Mouse (Mus musculus) embryonic facial prominence, embryonic 13.5 days (tissue): ENCODE measurements around the gene Carm1. TPM values are rescaled to one million over a fixed set of nuclear protein-coding genes. Genes with fewer than 3 reads are reported as not detected.

ENCODE experiments used
- ATAC-seq: fragments of 200-750 bp; cut with Nextera tagmentation; 2 replicates; pipeline ENCODE4 v1.8.0; 2017; ENCODE audit warnings: low read depth; ENCODE audit not compliant: insufficient number of reproducible peaks, insufficient read depth, low FRiP score, low TSS enrichment
- H3K27ac ChIP-seq: fragments of 300-500 bp; sonication (generic); 2 replicates; pipeline ENCODE4 v1.5.1; 2015; ENCODE audit warnings: moderate library complexity, mild to moderate bottlenecking, inconsistent platforms
- H3K27me3 ChIP-seq: fragments of 300-500 bp; sonication (generic); 2 replicates; pipeline ENCODE4 v1.6.1; 2015; ENCODE audit warnings: mild to moderate bottlenecking, inconsistent platforms
- H3K36me3 ChIP-seq: fragments of 300-500 bp; sonication (generic); 2 replicates; pipeline ENCODE4 v1.6.1; 2015; ENCODE audit warnings: mild to moderate bottlenecking, inconsistent platforms
- H3K4me1 ChIP-seq: fragments of 300-500 bp; sonication (generic); 2 replicates; pipeline ENCODE4 v1.6.1; 2015; ENCODE audit warnings: inconsistent platforms
- H3K4me2 ChIP-seq: fragments of 300-500 bp; sonication (generic); 2 replicates; pipeline ENCODE4 v1.6.1; 2015; ENCODE audit warnings: moderate library complexity, mild to moderate bottlenecking, inconsistent platforms
- H3K4me3 ChIP-seq: fragments of 300-500 bp; sonication (generic); 2 replicates; pipeline ENCODE4 v1.5.1; 2015; ENCODE audit warnings: mild to moderate bottlenecking, inconsistent platforms
- H3K9ac ChIP-seq: fragments of 300-500 bp; sonication (generic); 2 replicates; pipeline ENCODE4 v1.6.1; 2015; ENCODE audit warnings: mild to moderate bottlenecking, inconsistent platforms
- H3K9me3 ChIP-seq: fragments of 300-500 bp; sonication (generic); 2 replicates; pipeline ENCODE4 v1.6.1; 2016; ENCODE audit warnings: inconsistent platforms
- WGBS: fragments of 180-500 bp; shearing (Covaris S2); methylation state at CpG from one replicate; pipeline ENCODE4 v1.1.7; 2015; ENCODE audit warnings: mixed read lengths; 5-methylcytosine and 5-hydroxymethylcytosine counted together
- polyA plus RNA-seq: library from polyadenylated mRNA; unstranded; fragments of >200 nt; fragmentation: Nextera tagmentation; extraction: Ambion mirVana; gene quantifications from 2 replicates; pipeline ENCODE4 v1.2.1, GENCODE M21; 2015

Gene Carm1
- polyA plus RNA-seq, 1 experiment from 2014 or later = 46.2 TPM

- WGBS = 84% methylated on average over 2 of the region's 2 CpGs
- H3K4me1 ChIP-seq = no peaks in the 10 kb centered on the region
- no peaks in the 10 kb centered on the region for H3K27me3 ChIP-seq
- no peak overlapping the region for H3K9ac ChIP-seq
- peaks cover 7% of the 10 kb centered on the region for H3K36me3 ChIP-seq
- ATAC-seq = no peak
- H3K4me2 ChIP-seq = no peak overlapping the region
- no peak overlapping the region for H3K4me3 ChIP-seq
- H3K27ac ChIP-seq = no peak overlapping the region
- no peaks in the 10 kb centered on the region for H3K9me3 ChIP-seq
These were observed 54.4 kb downstream of the Carm1 start for GRCm38 (mm10) chr9:21601073-21601472.

DNA sequence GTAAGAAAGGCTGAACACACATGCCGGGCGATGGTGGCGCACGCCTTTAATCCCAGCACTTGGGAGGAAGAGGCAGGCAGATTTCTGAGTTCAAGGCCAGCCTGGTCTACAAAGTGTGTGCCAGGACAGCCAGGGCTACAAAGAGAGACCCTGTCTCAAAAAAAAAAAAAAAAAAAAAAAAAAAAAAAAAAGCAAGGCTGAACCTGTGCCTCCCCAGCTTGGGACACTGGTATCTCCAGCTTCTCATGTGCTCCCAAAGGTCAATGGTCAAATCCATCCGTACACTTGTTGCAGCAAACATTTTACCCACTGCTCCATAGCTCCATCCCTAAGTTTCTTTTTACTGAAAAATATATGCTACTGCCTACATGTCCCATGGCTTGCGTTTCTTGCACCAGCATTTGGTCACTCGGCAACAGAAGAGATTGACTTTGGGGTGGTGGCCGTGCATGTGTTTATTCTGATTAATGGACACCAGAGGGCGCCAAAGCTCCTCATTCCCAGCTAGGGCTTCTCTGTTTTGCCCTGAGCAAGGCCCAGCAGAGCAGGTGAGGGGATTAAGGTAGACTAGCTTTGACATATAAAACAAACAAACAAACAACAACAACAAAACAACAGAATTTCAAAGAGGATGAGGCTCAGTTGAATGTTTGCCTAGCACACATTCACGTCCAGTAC is 55.2 kb downstream of the Carm1 start:
- H3K9me3 ChIP-seq = no peaks in the 10 kb centered on the region
- no peak overlapping the region for H3K27ac ChIP-seq
- 46% methylated on average over 10 of the region's 10 CpGs for WGBS
- H3K4me1 ChIP-seq = no peaks in the 10 kb centered on the region
- H3K4me2 ChIP-seq = no peak overlapping the region
- H3K36me3 ChIP-seq = peaks cover 2% of the 10 kb centered on the region; the same call in 1 of the 2 replicates
- H3K4me3 ChIP-seq = no peak overlapping the region
- H3K9ac ChIP-seq = no peak overlapping the region
- ATAC-seq = no peak
- H3K27me3 ChIP-seq = no peaks in the 10 kb centered on the region

DNA sequence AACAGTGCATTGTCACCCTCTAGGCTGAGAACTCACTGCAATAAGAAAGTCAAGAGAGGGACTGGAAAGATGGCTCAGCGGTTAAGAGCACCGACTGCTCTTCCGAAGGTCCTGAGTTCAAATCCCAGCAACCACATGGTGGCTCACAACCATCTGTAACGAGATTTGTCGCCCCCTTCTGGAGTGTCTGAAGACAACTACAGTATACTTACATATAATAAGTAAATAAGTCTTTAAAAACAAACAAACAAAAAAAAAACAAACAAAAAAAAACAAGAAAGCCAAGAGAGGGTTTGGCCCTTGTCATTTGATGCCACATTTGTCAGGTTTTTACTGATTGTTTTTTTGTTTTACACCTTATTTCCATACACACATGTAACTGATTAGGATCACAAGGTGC is 57.4 kb downstream of the Carm1 start:
- H3K9me3 ChIP-seq = no peaks in the 10 kb centered on the region
- ATAC-seq = no peak

DNA sequence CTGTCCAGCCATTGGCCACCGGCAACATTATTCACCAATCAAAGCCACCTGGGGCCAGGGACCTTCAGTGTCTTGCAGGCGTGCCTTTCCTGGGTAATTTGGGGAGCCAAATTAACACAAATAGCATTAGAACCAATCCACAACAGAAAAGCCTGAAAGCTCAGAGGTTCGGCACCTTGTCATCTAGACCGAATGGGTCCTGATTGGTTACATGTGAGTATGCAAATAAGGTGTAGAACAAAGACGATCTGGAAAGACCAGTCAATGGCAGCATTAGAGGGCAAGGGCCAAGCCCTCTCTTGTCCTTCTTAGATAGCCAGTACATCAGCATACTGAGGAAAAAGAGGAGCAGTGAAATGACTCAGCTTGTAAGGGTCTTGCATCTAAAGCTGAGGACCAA is 59.2 kb downstream of the Carm1 start:
- no peak for ATAC-seq
- Histone ChIP-seq H3K27me3 (no peaks in the 10 kb centered on the region), H3K9ac (no peak overlapping the region), H3K4me2 (no peak overlapping the region), H3K36me3 (no peaks in the 10 kb centered on the region), H3K9me3 (no peaks in the 10 kb centered on the region), H3K4me3 (no peak overlapping the region), H3K4me1 (no peaks in the 10 kb centered on the region), H3K27ac (no peak overlapping the region)
- 66% methylated on average over 5 of the region's 5 CpGs for WGBS

More for the DNA sequence above, 57.4 kb downstream of the Carm1 start:
- Histone ChIP-seq H3K9ac (no peak overlapping the region), H3K27me3 (no peaks in the 10 kb centered on the region), H3K4me3 (no peak overlapping the region), H3K4me2 (no peak overlapping the region), H3K36me3 (no peaks in the 10 kb centered on the region), H3K27ac (no peak overlapping the region), H3K4me1 (no peaks in the 10 kb centered on the region)
- 72% methylated on average over 5 of the region's 5 CpGs for WGBS

DNA sequence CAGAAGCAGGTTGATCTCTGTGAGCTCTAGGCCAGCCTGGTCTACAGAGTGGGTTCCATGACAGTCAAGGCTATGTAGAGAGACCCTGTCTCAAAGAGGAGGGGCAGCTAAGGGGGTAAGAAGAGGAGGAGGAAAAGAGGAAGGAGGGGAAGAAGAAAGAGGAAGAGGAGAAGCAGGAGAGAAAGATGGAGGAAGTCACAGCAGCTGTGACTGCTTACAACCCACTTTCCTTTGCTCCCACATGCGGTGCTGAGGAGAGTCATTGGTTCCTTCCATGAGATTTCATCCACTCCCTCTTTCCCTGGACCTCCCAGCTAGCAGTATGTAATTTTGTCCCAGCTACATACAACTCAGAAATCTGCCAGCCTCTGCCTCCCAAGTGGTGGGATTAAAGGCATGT is 60.0 kb downstream of the Carm1 start:
- Histone ChIP-seq H3K9ac (no peak overlapping the region), H3K4me1 (no peaks in the 10 kb centered on the region), H3K9me3 (no peaks in the 10 kb centered on the region), H3K27ac (no peak overlapping the region), H3K4me3 (no peak overlapping the region), H3K27me3 (no peaks in the 10 kb centered on the region), H3K36me3 (no peaks in the 10 kb centered on the region), H3K4me2 (no peak overlapping the region)
- ATAC-seq = no peak
- 76% methylated on average over 1 of the region's 1 CpGs for WGBS

GRCm38 (mm10) chr9:21609861-21610260 is 63.2 kb downstream of the Carm1 start:
- 88% methylated on average over 1 of the region's 1 CpGs for WGBS
- Histone ChIP-seq H3K27me3 (no peaks in the 10 kb centered on the region), H3K4me3 (no peak overlapping the region), H3K36me3 (no peaks in the 10 kb centered on the region), H3K4me2 (no peak overlapping the region), H3K9me3 (no peaks in the 10 kb centered on the region), H3K9ac (no peak overlapping the region), H3K27ac (no peak overlapping the region), H3K4me1 (no peaks in the 10 kb centered on the region)
- ATAC-seq = no peak

GRCm38 (mm10) chr9:21614864-21615616 is 68.3 kb downstream of the Carm1 start:
- peak overlapping the region; percentile 71 for H3K4me2 ChIP-seq
- H3K4me1 ChIP-seq = peaks cover 19% of the 10 kb centered on the region
- peak overlapping the region; percentile 97 for H3K27ac ChIP-seq
- peaks cover 11% of the 10 kb centered on the region for H3K36me3 ChIP-seq
- WGBS = 80% methylated on average over 15 of the region's 15 CpGs
- ATAC-seq = no peak
- peak overlapping the region; percentile 82 for H3K9ac ChIP-seq
- H3K9me3 ChIP-seq = no peaks in the 10 kb centered on the region
- H3K27me3 ChIP-seq = no peaks in the 10 kb centered on the region
- peak overlapping the region; percentile 76 for H3K4me3 ChIP-seq

DNA sequence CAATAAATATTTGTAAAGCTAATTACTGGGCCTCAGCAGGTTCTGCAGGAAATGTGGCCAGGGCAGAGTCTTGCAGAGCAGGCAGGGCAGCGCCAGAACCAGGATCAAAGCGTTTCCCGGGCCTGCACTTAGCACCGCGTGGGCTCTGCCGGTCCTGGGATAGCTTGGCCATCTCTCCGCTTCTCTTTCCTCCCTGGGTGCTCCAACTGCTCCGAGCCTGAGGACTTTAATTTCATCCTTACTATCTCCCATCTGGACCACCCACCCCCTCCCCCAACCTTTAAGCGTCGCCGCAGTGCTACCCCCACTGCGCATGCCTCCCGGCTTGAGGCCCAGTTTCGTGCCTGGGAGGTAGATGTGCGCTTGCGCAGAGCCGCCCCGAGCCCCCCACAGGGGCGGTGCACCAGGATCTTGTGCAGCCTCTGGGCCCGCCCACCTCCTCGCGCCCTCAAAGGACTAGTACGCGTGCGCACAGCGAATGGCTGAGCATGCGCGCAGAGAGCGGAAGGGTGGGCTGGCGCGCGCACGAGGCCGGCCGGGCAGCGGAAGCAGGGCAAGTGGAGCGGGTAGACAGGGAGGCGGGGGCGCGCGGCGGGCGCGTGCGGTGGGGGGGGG is 69.0 kb downstream of the Carm1 start, which contains the start of gene Smarca4:
Gene Smarca4, plus strand, starts transcription at position 553 of the 615 bp plus-strand sequence.
- Histone ChIP-seq H3K9me3 (no peaks in the 10 kb centered on the region), H3K4me2 (peak within 1 kb of the TSS; percentile 71), H3K4me1 (peaks cover 22% of the 10 kb centered on the region), H3K4me3 (peak within 1 kb of the TSS; percentile 76), H3K9ac (peak within 1 kb of the TSS; percentile 93), H3K36me3 (peaks cover 15% of the 10 kb centered on the region), H3K27me3 (no peaks in the 10 kb centered on the region), H3K27ac (peak within 1 kb of the TSS; percentile 97)
- ATAC-seq = peak; percentile 94
- under 1% methylated on average over 45 of the region's 45 CpGs for WGBS

GRCm38 (mm10) chr9:21616232-21616781 is 69.6 kb downstream of the Carm1 start:
- peak overlapping the region; percentile 93 for H3K9ac ChIP-seq
- ATAC-seq = peak; percentile 74
- H3K4me3 ChIP-seq = peak overlapping the region; percentile 76
- H3K27ac ChIP-seq = peak overlapping the region; percentile 97
- no peaks in the 10 kb centered on the region for H3K9me3 ChIP-seq
- under 1% methylated on average over 55 of the region's 57 CpGs for WGBS
- H3K36me3 ChIP-seq = peaks cover 17% of the 10 kb centered on the region
- H3K4me2 ChIP-seq = peak overlapping the region; percentile 71
- no peaks in the 10 kb centered on the region for H3K27me3 ChIP-seq
- peaks cover 22% of the 10 kb centered on the region for H3K4me1 ChIP-seq

DNA sequence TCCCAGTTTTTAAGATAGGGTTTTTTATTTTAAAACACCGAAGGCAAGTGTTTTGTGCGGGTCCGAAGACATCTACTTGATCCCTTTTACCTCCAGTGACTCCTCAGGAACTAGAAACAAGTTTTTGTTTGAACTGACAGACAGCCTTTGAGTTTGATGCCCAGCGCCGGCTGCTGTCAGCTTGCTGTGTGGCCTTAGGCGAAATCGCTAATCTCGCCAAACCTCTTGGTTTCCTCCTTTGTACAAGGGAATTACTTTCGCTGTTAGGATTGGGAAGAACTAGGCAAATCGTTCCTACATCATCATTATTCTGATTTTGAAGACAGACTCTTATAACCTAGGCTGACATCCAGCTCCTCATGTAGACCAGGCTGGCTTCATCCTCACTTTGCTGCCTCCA is 70.4 kb downstream of the Carm1 start:
- H3K9ac ChIP-seq = peak overlapping the region; percentile 93
- H3K4me3 ChIP-seq = peak overlapping the region; percentile 76
- peak overlapping the region; percentile 97 for H3K27ac ChIP-seq
- no peak for ATAC-seq
- WGBS = 2% methylated on average over 10 of the region's 10 CpGs
- H3K27me3 ChIP-seq = no peaks in the 10 kb centered on the region
- H3K4me1 ChIP-seq = peaks cover 22% of the 10 kb centered on the region
- no peaks in the 10 kb centered on the region for H3K9me3 ChIP-seq
- peak overlapping the region; percentile 71 for H3K4me2 ChIP-seq
- peaks cover 19% of the 10 kb centered on the region for H3K36me3 ChIP-seq

- Histone ChIP-seq H3K27me3 (no peaks in the 10 kb centered on the region), H3K9ac (no peak overlapping the region), H3K4me2 (no peak overlapping the region), H3K27ac (no peak overlapping the region), H3K4me1 (peaks cover 21% of the 10 kb centered on the region), H3K9me3 (no peaks in the 10 kb centered on the region), H3K4me3 (no peak overlapping the region), H3K36me3 (peaks cover 27% of the 10 kb centered on the region)
- WGBS = 79% methylated on average over 4 of the region's 4 CpGs
- no peak for ATAC-seq
These were observed 73.5 kb downstream of the Carm1 start for GRCm38 (mm10) chr9:21620229-21620628.
